Mouse (Mus musculus) erythroblast, embryonic 14.5 days (primary cell): ENCODE data around the gene Ghrhr. TPM values are rescaled to one million over a fixed set of nuclear protein-coding genes. Genes with fewer than 3 reads are reported as not detected.

Experiments
- H3K27me3 ChIP-seq: 2 replicates; pipeline ENCODE4 v1.6.1; 2012; ENCODE audit warnings: inconsistent platforms; ENCODE audit not compliant: control insufficient read depth
- H3K36me3 ChIP-seq: 2 replicates; pipeline ENCODE4 v1.6.1; 2012; ENCODE audit warnings: mild to moderate bottlenecking, inconsistent platforms; ENCODE audit not compliant: control insufficient read depth
- H3K4me1 ChIP-seq: 2 replicates; pipeline ENCODE4 v1.6.1; 2012; ENCODE audit warnings: inconsistent platforms; ENCODE audit not compliant: control insufficient read depth
- H3K4me3 ChIP-seq: replicated peaks from 2 replicates; pipeline ENCODE3; 2012; ENCODE audit warnings: moderate library complexity, mild to moderate bottlenecking, inconsistent platforms
- H3K9me3 ChIP-seq: 2 replicates; pipeline ENCODE4 v1.6.1; 2012; ENCODE audit warnings: low read length, inconsistent platforms, mixed read lengths; ENCODE audit not compliant: control insufficient read depth
- GATA1 ChIP-seq: IDR thresholded peaks from 2 replicates; pipeline ENCODE4 v1.6.1; 2012; ENCODE audit warnings: low read length, inconsistent platforms, mixed read lengths
- TAL1 ChIP-seq: IDR thresholded peaks from 3 replicates; pipeline ENCODE4 v1.6.1; 2012; ENCODE audit warnings: low read length, inconsistent platforms, mixed read lengths
- polyA plus RNA-seq: library from polyadenylated mRNA; stranded (reverse); fragments of >175 nt; gene quantifications from 2 replicates; pipeline ENCODE4 v1.2.3, GENCODE M21; 2012

The Ghrhr gene
- polyA plus RNA-seq, 1 experiment: not detected

DNA sequence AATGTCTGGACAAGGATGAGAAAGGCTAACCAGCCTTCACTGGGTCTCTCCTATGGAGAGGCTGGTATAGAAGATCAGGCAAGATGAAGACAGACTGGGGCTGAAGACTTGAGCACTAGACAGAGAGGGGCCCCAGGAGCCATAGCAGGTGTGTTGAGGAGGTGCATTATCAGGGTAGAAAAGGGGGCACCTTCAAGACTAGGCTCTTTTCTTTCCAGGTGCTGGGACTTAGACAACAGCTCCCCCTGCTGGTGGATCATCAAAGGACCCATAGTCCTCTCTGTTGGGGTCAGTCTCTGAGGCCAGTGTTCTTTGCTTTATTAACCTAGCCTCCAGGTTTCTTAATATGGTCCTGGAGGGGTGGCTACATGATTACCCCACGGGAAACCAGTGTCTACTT, 7.8 kb downstream of the Ghrhr start:
- Histone ChIP-seq H3K27me3 (peaks cover 14% of the 10 kb centered on the region), H3K4me3 (no peak overlapping the region), H3K9me3 (no peaks in the 10 kb centered on the region), H3K36me3 (no peaks in the 10 kb centered on the region), H3K4me1 (peaks cover 39% of the 10 kb centered on the region)
- TF ChIP-seq TAL1 (no peak), GATA1 (no peak)

- no peak for TF ChIP-seq GATA1
- TF ChIP-seq TAL1: no peak
- H3K36me3 ChIP-seq: no peaks in the 10 kb centered on the region
- H3K4me1 ChIP-seq: peaks cover 34% of the 10 kb centered on the region
- H3K27me3 ChIP-seq: peaks cover 19% of the 10 kb centered on the region
- no peaks in the 10 kb centered on the region for H3K9me3 ChIP-seq
- H3K4me3 ChIP-seq: no peak overlapping the region
These were observed 8.4 kb downstream of the Ghrhr start for GRCm38 (mm10) chr6:55384356-55384951.

- Histone ChIP-seq H3K36me3 (no peaks in the 10 kb centered on the region), H3K27me3 (peaks cover 34% of the 10 kb centered on the region), H3K9me3 (no peaks in the 10 kb centered on the region), H3K4me3 (no peak overlapping the region), H3K4me1 (peaks cover 3% of the 10 kb centered on the region)
- TF ChIP-seq GATA1 (no peak), TAL1 (no peak)
These were observed 12.6 kb downstream of the Ghrhr start for GRCm38 (mm10) chr6:55388546-55389169.

GRCm38 (mm10) chr6:55389321-55389720, 13.2 kb downstream of the Ghrhr start:
- Histone ChIP-seq H3K9me3 (no peaks in the 10 kb centered on the region), H3K4me3 (no peak overlapping the region), H3K36me3 (no peaks in the 10 kb centered on the region), H3K27me3 (peaks cover 34% of the 10 kb centered on the region), H3K4me1 (no peaks in the 10 kb centered on the region)
- TF ChIP-seq GATA1: no peak
- TF ChIP-seq TAL1: no peak

DNA sequence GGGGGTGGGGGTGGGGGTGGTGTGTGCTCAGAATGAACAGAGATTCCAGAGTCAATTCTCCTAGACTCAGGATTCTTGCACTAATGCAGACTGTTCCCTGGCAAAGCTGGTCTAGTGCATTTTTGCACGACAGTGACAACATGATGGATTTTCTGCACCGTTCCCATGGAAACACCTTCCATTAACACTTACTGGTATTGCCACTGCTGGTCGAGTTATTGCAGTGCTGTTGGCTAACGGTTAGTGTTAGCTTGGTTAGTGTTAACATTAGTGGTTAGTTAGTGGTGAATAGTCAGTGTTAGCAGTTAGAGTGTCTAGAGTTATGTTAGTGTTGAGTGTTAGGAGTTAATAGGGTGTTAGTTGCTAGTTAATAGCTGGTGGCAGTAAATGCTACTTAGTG, 15.7 kb downstream of the Ghrhr start:
- peaks cover 34% of the 10 kb centered on the region for H3K27me3 ChIP-seq
- H3K36me3 ChIP-seq: no peaks in the 10 kb centered on the region
- no peaks in the 10 kb centered on the region for H3K4me1 ChIP-seq
- H3K4me3 ChIP-seq: no peak overlapping the region
- no peaks in the 10 kb centered on the region for H3K9me3 ChIP-seq
- TF ChIP-seq GATA1 (no peak), TAL1 (no peak)

GRCm38 (mm10) chr6:55392453-55392852, 16.4 kb downstream of the Ghrhr start:
- Histone ChIP-seq H3K36me3 (no peaks in the 10 kb centered on the region), H3K4me3 (no peak overlapping the region), H3K27me3 (peaks cover 39% of the 10 kb centered on the region), H3K9me3 (no peaks in the 10 kb centered on the region), H3K4me1 (no peaks in the 10 kb centered on the region)
- TF ChIP-seq GATA1: no peak
- no peak for TF ChIP-seq TAL1

- H3K27me3 ChIP-seq: peaks cover 15% of the 10 kb centered on the region
- TF ChIP-seq TAL1 (no peak), GATA1 (no peak)
- H3K9me3 ChIP-seq: no peaks in the 10 kb centered on the region
- no peaks in the 10 kb centered on the region for H3K36me3 ChIP-seq
- no peak overlapping the region for H3K4me3 ChIP-seq
- H3K4me1 ChIP-seq: no peaks in the 10 kb centered on the region
These were observed 18.8 kb downstream of the Ghrhr start for GRCm38 (mm10) chr6:55394854-55395253.

GRCm38 (mm10) chr6:55396176-55396575, 20.1 kb downstream of the Ghrhr start:
- no peaks in the 10 kb centered on the region for H3K9me3 ChIP-seq
- peaks cover 7% of the 10 kb centered on the region for H3K27me3 ChIP-seq
- no peak overlapping the region for H3K4me3 ChIP-seq
- H3K36me3 ChIP-seq: no peaks in the 10 kb centered on the region
- no peaks in the 10 kb centered on the region for H3K4me1 ChIP-seq
- TF ChIP-seq GATA1 (no peak), TAL1 (no peak)

DNA sequence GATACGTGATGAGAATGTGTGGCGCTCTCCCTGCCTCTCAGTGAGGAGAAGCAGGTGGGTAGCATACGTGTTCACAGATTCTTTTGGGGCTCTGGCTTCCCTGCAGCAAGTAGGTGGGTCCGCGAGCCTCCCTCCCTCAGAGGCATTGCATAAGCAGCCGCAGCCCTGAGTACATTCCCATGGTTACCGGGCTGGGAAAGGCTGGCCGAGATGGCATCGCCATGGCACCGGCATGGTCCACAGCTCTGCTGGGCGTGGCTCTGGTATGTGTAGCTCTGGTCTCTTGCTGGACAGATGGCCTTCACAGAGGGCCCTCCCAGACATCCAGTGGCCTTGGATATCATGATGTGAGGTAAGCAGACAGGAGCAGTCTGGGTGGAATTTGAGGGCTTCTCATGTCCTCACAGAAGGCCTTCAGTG, 20.5 kb downstream of the Ghrhr start:
- Histone ChIP-seq H3K36me3 (no peaks in the 10 kb centered on the region), H3K9me3 (no peaks in the 10 kb centered on the region), H3K27me3 (peaks cover 7% of the 10 kb centered on the region), H3K4me1 (no peaks in the 10 kb centered on the region), H3K4me3 (no peak overlapping the region)
- TF ChIP-seq GATA1 (no peak), TAL1 (no peak)
